Mouse (Mus musculus): ENCODE data around the gene Tmem63b. TPM values are rescaled to one million over a fixed set of nuclear protein-coding genes. Genes with fewer than 3 reads are reported as not detected.
A peak's percentile ranks its signal among the peaks of the same experiment; 100 is the strongest.

The Tmem63b gene
- total RNA-seq, 2 experiments from 2014 or later: 178 to 186 TPM

DNA sequence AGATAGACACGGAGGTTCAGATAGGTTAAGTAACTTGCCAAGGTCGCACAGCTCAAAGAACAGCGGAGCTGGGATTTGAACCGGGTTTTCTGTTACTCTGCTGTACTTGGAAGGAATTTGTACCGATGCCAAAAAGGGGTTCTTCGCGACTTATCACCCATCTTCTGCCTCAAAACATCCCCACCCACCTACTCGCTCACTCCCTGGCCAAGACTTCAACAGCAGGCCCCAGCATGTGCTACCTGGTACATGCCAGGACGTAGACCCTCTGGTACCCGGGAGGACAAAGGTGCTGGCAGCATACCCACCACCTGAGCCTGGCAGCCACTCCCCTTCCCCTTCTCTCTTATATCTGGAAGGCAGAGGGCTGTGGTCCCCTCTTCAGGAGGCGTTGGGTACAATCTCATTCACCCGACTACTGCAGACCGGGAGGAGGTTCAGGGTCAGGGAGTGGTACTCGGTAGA lies 2.0 kb downstream of the Tmem63b start:
- intact Hi-C loops (cut with DNase I): loop anchor here (5.0 kb wide), 1 partner anchor 348 kb away; the partner anchor contains the start of gene Vegfa
- DNase-seq (ENCODE audit: low spot score in 2 of 2): no peak

GRCm38 (mm10) chr17:45682843-45683242 lies 3.9 kb downstream of the Tmem63b start:
- intact Hi-C loops (cut with DNase I): loop anchor here (5.0 kb wide), 1 partner anchor 349 kb away; the partner anchor contains the start of gene Vegfa
- DNase-seq (ENCODE audit: low spot score in 2 of 2): no peak

DNA sequence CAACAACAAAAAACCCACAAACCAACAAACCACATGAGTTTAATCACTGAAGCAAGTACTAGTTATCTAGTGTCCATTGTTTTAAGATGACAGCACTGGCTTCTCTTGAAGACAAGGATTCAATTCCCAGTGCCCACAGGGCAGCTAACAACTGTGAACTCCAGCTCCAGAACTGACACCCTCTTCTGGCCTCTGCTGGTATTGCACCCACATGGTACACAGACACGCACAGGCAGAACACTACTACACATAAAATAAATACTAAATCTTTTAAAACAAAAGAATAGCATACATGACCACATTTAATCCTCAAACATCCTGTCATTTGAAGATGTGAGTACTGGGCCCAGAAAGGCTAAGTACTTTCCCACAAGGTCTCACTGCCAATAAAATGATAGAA lies 5.1 kb downstream of the Tmem63b start:
- peak in 1 of 2 experiments; percentile 24 for DNase-seq (ENCODE audit: low spot score in 2 of 2)
- intact Hi-C loops (cut with DNase I): loop anchor here (5.0 kb wide), 1 partner anchor 351 kb away; the partner anchor contains the start of gene Vegfa

DNA sequence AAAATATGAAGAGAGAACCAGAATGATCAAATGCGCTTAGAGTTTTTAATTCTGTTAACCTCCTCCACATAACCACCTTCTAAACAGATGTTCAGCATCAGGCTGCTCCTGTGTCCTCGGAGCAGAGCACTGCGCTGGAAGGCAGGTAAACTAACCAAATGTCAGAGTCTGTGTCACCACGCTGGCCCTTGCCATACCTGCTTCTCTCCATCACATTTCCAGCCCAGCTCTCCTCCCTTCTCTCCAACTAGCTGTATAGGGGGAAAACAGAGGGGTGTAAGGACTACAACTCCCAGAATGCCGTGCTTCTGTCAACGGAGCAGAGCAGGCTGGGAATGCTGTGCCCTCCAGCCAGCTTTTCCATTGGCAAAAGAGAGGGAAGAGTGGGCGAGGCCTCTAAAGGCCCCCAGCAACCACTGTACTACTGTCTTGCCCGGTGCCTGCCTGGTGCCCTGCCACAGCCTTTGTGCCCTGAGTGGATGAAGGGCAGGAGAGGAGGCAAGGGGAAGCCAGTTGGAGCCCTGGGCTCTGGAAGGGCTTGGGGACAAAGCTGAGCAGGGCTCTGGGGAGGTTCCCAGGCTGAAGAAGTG lies 6.2 kb downstream of the Tmem63b start:
- intact Hi-C loops (cut with DNase I): loop anchor here (5.0 kb wide), 1 partner anchor 352 kb away; the partner anchor contains the start of gene Vegfa
- DNase-seq (ENCODE audit: low spot score in 2 of 2): peak; percentile 68 to 90

GRCm38 (mm10) chr17:45678106-45678505 lies 8.6 kb downstream of the Tmem63b start:
- DNase-seq (ENCODE audit: low spot score in 2 of 2): peak in 1 of 2 experiments; percentile 43
- intact Hi-C loops (cut with DNase I): loop anchor here (2.0 kb wide), 1 partner anchor 41 kb away; no protein-coding TSS in a partner anchor

DNA sequence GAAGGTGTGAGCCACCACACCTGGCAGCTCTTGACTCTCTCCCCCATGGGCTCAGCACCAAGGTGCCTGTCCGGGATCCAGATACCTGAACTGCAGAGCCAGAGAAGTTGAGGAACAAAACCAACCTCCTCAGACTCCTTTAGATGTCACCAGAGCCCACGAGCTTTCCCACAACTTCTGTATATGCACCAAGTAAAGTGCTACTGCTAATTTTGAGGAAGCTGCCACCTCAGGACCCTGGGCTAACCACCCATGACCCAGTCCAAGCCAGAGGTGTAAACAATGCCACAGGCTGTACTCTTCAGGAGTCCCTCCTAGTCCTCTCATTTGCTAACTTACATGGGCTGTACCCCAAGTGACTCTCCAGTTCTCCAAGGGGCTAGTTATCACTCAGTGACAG lies 14.1 kb downstream of the Tmem63b start:
- intact Hi-C loops (cut with DNase I): no loop called here

GRCm38 (mm10) chr17:45671821-45672220 lies 14.9 kb downstream of the Tmem63b start:
- no peak for DNase-seq (ENCODE audit: low spot score in 2 of 2)
- intact Hi-C loops (cut with DNase I): no loop called here

More for the DNA sequence above, 14.1 kb downstream of the Tmem63b start:
- no peak for DNase-seq (ENCODE audit: low spot score in 2 of 2)

DNA sequence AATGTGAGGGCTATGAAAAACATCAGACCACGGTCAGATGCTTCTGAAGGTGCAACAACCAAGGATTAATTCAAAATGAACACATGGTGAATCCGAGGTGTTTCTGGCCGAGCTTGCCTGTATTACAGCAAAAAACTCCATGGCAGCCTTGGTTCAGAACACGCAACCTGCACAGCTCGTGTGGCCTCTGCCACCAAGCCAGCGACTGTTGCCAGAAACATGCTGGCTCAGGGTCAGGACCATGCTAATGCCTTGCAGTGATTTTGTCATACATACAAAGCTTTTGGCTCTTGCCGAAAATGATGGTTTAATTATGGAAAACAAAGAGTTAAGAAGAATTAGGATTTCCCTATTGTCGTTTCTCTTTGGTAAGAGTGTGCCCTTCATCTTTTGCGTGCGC lies 18.7 kb downstream of the Tmem63b start:
- DNase-seq (ENCODE audit: low spot score in 2 of 2): no peak
- intact Hi-C loops (cut with DNase I): no loop called here

- DNase-seq (ENCODE audit: low spot score in 2 of 2): no peak
- intact Hi-C loops (cut with DNase I): no loop called here
Observed at GRCm38 (mm10) chr17:45667481-45667880, 19.2 kb downstream of the Tmem63b start.

DNA sequence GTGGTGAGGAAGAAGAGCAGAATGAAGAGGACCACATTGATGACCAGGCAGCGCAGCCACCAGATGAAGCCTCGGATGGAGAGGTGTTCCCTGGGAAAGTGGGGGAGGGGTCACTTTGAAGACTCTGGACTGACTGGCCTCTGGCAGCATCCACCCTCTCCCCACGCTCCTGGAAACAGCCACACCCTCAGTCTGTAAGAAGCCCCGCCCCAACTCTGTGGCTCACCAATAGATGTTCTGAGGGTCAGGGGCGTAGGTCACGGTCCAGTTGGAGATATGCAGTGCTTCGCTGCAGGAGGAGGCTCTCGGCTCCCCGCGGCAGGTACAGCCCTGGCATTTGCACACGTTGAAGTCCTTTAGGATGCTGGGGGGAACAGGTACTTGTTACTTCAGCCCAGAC lies 20.6 kb downstream of the Tmem63b start:
- intact Hi-C loops (cut with DNase I): no loop called here
- DNase-seq (ENCODE audit: low spot score in 2 of 2): no peak

DNA sequence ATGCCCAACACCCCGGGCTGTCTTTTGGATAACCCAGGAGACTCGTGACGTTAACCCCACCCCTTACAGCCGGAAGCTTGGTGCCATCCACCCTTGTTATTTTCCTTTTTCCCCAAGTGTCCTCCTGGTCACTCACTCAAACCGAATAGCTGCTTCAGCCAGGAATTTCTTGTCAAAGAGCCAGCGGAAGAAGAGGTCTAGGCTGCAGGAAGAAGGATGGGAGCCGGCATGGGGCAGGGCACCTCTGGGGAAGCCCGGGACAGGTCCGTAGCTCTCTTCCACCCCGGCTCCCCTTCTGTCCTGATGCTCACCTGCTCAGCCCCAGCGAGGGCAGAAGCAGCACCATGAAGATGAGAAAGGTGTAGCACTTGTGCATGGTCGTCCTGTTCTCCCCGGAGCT lies 22.1 kb downstream of the Tmem63b start:
- intact Hi-C loops (cut with DNase I): no loop called here
- no peak for DNase-seq (ENCODE audit: low spot score in 2 of 2)

DNA sequence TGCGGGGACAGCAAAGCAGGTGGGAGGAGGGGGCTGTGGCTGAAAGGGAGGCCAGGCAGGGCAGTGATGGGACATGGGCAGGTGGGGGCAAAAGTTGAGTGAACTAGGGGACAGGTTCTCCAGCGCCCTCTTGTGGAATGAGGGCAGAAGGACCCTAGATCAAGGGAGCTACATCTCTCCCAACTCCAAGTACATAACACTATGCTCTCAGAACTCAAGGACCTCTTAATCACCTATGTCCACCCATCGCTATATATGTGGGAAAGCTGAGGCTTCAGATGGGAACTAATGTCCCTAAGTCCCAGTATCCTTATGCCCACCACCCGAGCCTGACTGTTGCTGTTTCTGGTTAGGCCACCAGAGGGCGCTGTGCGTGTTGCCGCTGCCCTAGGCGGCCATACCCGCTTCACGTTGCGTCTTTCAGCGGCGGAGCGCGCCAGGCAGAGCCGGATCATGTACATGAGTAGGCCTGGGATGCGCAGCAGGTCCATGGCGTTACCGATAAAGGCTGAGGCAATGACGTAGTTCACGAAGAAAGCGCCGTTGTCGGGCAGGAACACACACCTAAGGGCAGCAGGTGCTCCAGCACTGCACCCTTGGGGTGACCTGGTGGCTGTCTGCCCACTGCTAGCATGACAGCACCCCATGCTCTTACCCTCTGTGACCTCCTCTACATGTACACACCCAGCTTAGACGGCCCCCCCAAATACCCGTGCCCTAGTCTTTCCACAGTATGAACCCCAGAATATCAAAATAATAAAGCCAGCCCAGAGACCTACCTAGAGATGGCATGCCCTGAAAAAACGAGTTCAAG lies 23.4 kb downstream of the Tmem63b start:
- intact Hi-C loops (cut with DNase I): loop anchor here (2.0 kb wide), 1 partner anchor 55 kb away; no protein-coding TSS in a partner anchor
- DNase-seq (ENCODE audit: low spot score in 2 of 2): peak; percentile 77 to 79

GRCm38 (mm10) chr17:45659225-45659624 lies 27.5 kb downstream of the Tmem63b start, which contains the start of gene Capn11:
Gene Capn11, minus strand, starts transcription at chr17:45659325.
- intact Hi-C loops (cut with DNase I): no loop called here
- no peak for DNase-seq (ENCODE audit: low spot score in 2 of 2)

DNA sequence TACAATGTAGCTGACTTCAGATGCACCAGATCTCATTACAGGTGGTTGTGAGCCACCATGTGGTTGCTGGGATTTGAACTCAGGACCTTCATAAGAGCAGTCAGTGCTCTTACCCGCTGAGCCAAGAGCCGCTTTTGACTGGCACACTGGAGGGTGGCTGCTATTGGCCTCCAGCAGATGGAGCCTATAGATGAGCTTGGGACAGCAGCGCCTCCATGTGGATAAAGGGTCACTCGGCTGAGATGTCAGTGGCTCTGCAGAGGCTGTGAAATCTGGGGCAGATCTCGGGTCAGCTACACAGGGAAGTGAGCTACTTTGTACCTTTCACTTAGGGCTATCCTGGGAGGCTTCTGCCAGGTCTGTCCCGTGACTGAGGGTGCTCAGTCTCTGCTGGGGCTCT lies 30.9 kb downstream of the Tmem63b start:
- peak in 1 of 2 experiments; percentile 13 for DNase-seq (ENCODE audit: low spot score in 2 of 2)
- intact Hi-C loops (cut with DNase I): no loop called here

DNA sequence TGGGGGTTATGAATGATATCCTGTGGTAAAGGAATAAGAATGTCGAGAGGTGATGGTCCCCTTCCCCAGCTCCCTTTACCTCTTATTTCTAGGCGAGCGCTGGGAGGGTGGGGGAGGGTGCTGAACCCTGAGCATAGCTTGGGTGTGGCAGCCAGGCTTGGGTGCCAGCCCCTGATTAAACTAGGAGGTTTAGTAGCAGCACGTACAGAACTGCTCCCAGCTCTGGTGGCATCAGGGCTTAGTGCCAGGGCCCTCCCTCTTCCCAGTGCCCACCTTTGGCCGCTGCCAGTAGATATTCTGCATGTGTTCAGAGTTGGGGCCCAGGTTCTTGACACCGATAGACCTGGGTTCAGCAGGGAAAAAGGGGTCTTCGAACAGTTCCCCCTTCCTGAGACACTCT lies 33.5 kb downstream of the Tmem63b start:
- intact Hi-C loops (cut with DNase I): no loop called here
- no peak for DNase-seq (ENCODE audit: low spot score in 2 of 2)

DNA sequence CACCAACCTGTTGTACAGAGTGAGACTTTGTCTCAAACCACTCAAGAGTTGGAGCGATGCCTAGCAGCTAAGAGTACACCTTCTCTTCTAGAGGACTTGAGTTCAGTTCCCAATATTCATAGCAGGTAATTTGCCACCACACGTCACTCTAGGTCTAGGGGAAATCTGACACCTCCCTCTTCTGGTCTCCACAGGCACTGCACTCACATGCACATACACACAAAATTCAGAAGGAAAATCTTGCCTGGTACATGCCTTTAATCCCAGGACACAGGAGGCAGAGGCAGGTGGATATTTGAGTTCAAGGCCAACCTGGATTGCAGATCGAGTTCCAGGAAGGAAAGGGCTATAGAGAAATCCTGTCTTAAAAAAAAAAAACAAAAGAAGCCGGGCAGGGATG lies 42.5 kb downstream of the Tmem63b start:
- intact Hi-C loops (cut with DNase I): loop anchor here (5.0 kb wide), 1 partner anchor 167 kb away; the partner anchor contains the start of gene Spats1
- DNase-seq (ENCODE audit: low spot score in 2 of 2): no peak

DNA sequence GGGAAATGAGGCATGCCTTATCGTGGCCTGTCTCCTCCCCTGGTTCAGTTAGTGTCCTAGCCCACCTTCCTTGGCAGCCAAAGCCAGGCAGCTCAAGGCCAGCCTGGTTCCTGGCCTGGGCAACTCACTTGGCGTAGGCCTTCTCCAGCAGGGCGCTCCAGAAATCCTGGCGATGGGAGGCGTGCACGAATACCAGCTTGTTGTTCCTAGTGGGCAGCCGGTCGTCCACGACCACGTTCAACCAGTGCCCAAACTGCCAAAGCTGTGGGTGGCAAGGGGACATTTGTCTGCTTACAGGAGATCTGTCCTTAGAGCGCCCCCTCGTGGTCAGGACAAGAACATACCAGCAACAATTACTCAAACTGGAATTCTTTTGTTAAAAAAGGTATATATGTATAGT lies 44.0 kb downstream of the Tmem63b start:
- peak; percentile 61 to 64 for DNase-seq (ENCODE audit: low spot score in 2 of 2)
- intact Hi-C loops (cut with DNase I): loop anchor here (2.0 to 5.0 kb wide), 2 partner anchors 60 to 165 kb away; partner anchors contain the start of gene Spats1

DNA sequence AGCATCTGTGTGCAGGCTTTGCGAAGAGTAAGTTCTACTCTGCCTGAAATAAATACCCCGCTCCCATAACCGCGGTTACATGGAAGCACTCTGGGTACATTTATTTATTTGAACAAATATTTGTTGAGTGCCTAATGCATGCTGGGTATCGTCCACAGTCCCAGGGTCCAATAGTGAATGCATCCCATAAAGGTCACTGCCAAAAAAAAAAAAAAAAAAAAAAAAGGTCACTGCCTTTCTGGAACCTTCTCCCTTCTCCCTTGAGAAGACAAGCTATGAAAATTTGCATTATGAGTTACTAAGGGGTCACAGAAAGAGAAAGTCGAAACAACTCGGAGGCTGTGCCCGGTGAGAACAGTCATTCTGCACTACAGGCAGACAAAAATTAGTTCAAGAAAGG lies 44.7 kb downstream of the Tmem63b start:
- no peak for DNase-seq (ENCODE audit: low spot score in 2 of 2)
- intact Hi-C loops (cut with DNase I): loop anchor here (2.0 to 5.0 kb wide), 2 partner anchors 59 to 165 kb away; partner anchors contain the start of gene Spats1

GRCm38 (mm10) chr17:45638596-45639295 lies 48.0 kb downstream of the Tmem63b start:
- intact Hi-C loops (cut with DNase I): no loop called here
- no peak for DNase-seq (ENCODE audit: low spot score in 2 of 2)

- intact Hi-C loops (cut with DNase I): loop anchor here (5.0 kb wide), 1 partner anchor 37 kb away; the partner anchor contains the start of gene Slc29a1
- no peak for DNase-seq (ENCODE audit: low spot score in 2 of 2)
Observed at GRCm38 (mm10) chr17:45634033-45634432, 52.7 kb downstream of the Tmem63b start.

Measured in left cerebral cortex, postnatal 25 days (tissue).